8 mouse cellular contexts compared by ENCODE assay signal in genomic region chr15:102326892-102327291, GRCm38 (mm10). TPM values are rescaled to one million over a fixed set of nuclear protein-coding genes. Genes with fewer than 3 reads are reported as not detected.
A peak's percentile ranks its signal among the peaks of the same experiment; 100 is the strongest.
DNase-seq lines count a peak whose midpoint lies in the region; ATAC-seq and TF ChIP-seq lines count a peak whose summit lies in the region.
"Had no signal": no experiment of that assay in that cellular context is flagged by ENCODE, and none has a peak within 500 bp of the region (broad histone marks: within the 10 kb centered on the region; RNA-seq: fewer than 3 reads in every experiment).

No protein-coding gene starts in this region.

- 52% methylated on average over 8 of the region's 8 CpGs for WGBS in lung, postnatal 0 days
- WGBS in forebrain, embryonic 12.5 days: 70% methylated on average over 8 of the region's 8 CpGs
- 66% methylated on average over 8 of the region's 8 CpGs for WGBS in limb, embryonic 14.5 days
- WGBS in stomach, embryonic 15.5 days: 58% methylated on average over 8 of the region's 8 CpGs

- ATAC-seq in lung, postnatal 0 days: no peak
- ATAC-seq in forebrain, embryonic 12.5 days (ENCODE audit: low FRiP score): no peak
- ATAC-seq in limb, embryonic 14.5 days (ENCODE audit: low FRiP score, low read depth): no peak
- ATAC-seq in stomach, embryonic 15.5 days (ENCODE audit: insufficient read depth, low FRiP score, low read depth): no peak

- no peak for TF ChIP-seq EP300 in lung, postnatal 0 days (IDR thresholded peaks at IDR 0.05)

- H3K36me3 ChIP-seq in lung, postnatal 0 days (ENCODE audit: insufficient read depth, low read length): peaks cover 2% of the 10 kb centered on the region; the same call in 1 of the 2 replicates
- H3K36me3 ChIP-seq in forebrain, embryonic 12.5 days (replicated peaks): peaks cover 55% of the 10 kb centered on the region
- H3K36me3 ChIP-seq in limb, embryonic 14.5 days (ENCODE audit: control insufficient read depth, insufficient read depth, low read length): peaks cover 54% of the 10 kb centered on the region
- peaks cover 33% of the 10 kb centered on the region for H3K36me3 ChIP-seq in stomach, embryonic 15.5 days

- no peak overlapping the region for H3K27ac ChIP-seq in lung, postnatal 0 days (ENCODE audit: low read length)
- no peak overlapping the region for H3K27ac ChIP-seq in forebrain, embryonic 12.5 days
- H3K27ac ChIP-seq in limb, embryonic 14.5 days (replicated peaks; ENCODE audit: low read depth, low read length): 0 out of 2 replicates have a peak overlapping the region, but pooled peaks have one; percentile 71
- H3K27ac ChIP-seq in stomach, embryonic 15.5 days: no peak overlapping the region

- H3K4me3 ChIP-seq in lung, postnatal 0 days (ENCODE audit: low read depth, low read length): peak overlapping the region; percentile 75
- H3K4me3 ChIP-seq in forebrain, embryonic 12.5 days (replicated peaks): peak overlapping the region; percentile 83
- H3K4me3 ChIP-seq in limb, embryonic 14.5 days (replicated peaks; ENCODE audit: low read length): peak overlapping the region; percentile 76
- peak overlapping the region; percentile 90 for H3K4me3 ChIP-seq in stomach, embryonic 15.5 days (replicated peaks)

- no peak for TF ChIP-seq CTCF in lung, postnatal 0 days (IDR thresholded peaks at IDR 0.05)

- no peak for DNase-seq in lung, postnatal 0 days (ENCODE audit: low spot score)
- no peak for DNase-seq in lung, postnatal 14 days
- no peak for DNase-seq in limb, embryonic 14.5 days (ENCODE audit: low spot score)
- no peak for DNase-seq in frontal cortex, adult 2 months (ENCODE audit: extremely low spot score in 1 of 2, low spot score in 1 of 2)
- no peak for DNase-seq in thymus, postnatal 4 days
- DNase-seq: layer of hippocampus, adult 9-11 months had no signal

- H3K9ac ChIP-seq in lung, postnatal 0 days (replicated peaks; ENCODE audit: low read depth): peak overlapping the region; percentile 70; the same call in 1 of the 2 replicates
- peak overlapping the region; percentile 87 for H3K9ac ChIP-seq in forebrain, embryonic 12.5 days
- H3K9ac ChIP-seq in limb, embryonic 14.5 days (ENCODE audit: low read depth, low read length, severe bottlenecking): peak overlapping the region; percentile 74
- peak overlapping the region; percentile 82; the same call in 1 of the 2 replicates for H3K9ac ChIP-seq in stomach, embryonic 15.5 days

- H3K27me3 ChIP-seq in lung, postnatal 0 days (replicated peaks; ENCODE audit: insufficient read depth, low read length): no peaks in the 10 kb centered on the region
- H3K27me3 ChIP-seq in forebrain, embryonic 12.5 days: no peaks in the 10 kb centered on the region
- H3K27me3 ChIP-seq in limb, embryonic 14.5 days (ENCODE audit: control insufficient read depth, insufficient read depth, low read length): no peaks in the 10 kb centered on the region
- H3K27me3 ChIP-seq in stomach, embryonic 15.5 days (replicated peaks): no peaks in the 10 kb centered on the region

- TF ChIP-seq POLR2A in limb, embryonic 14.5 days (IDR thresholded peaks at IDR 0.05; ENCODE audit: borderline replicate concordance, extremely low read depth, insufficient read depth, insufficient read length): no peak

- peak overlapping the region; percentile 57 for H3K4me2 ChIP-seq in lung, postnatal 0 days (replicated peaks; ENCODE audit: low read depth, low read length)
- peak overlapping the region; percentile 75 for H3K4me2 ChIP-seq in forebrain, embryonic 12.5 days
- H3K4me2 ChIP-seq in limb, embryonic 14.5 days (replicated peaks; ENCODE audit: low read depth, low read length, severe bottlenecking): peak overlapping the region; percentile 81
- H3K4me2 ChIP-seq in stomach, embryonic 15.5 days: peak overlapping the region; percentile 55

- no peaks in the 10 kb centered on the region for H3K9me3 ChIP-seq in lung, postnatal 0 days (ENCODE audit: low read length)
- no peaks in the 10 kb centered on the region for H3K9me3 ChIP-seq in forebrain, embryonic 12.5 days
- no peaks in the 10 kb centered on the region for H3K9me3 ChIP-seq in limb, embryonic 14.5 days (ENCODE audit: control insufficient read depth, low read length)
- H3K9me3 ChIP-seq in stomach, embryonic 15.5 days: no peaks in the 10 kb centered on the region

- H3K4me1 ChIP-seq in lung, postnatal 0 days (ENCODE audit: insufficient read depth, low read depth, low read length): peaks cover 4% of the 10 kb centered on the region; the same call in 1 of the 2 replicates
- H3K4me1 ChIP-seq in forebrain, embryonic 12.5 days: peaks cover 19% of the 10 kb centered on the region
- H3K4me1 ChIP-seq in limb, embryonic 14.5 days (ENCODE audit: control insufficient read depth, insufficient read depth, low read length): 0 out of 2 replicates have a peak, but pooled peaks cover 8% of the 10 kb centered on the region
- peaks cover 19% of the 10 kb centered on the region for H3K4me1 ChIP-seq in stomach, embryonic 15.5 days

RNA-seq across cellular contexts. Expression of gene Pfdn5, which starts 1.0 kb away (rescaled TPM):
- polyA plus RNA-seq in lung, postnatal 0 days (2015; fragmentation: Nextera tagmentation; extraction: Ambion mirVana): 457 and 467 TPM in 2 replicates
- 352 and 355 TPM in 2 replicates for polyA plus RNA-seq in forebrain, embryonic 12.5 days (2016; fragmentation: Nextera tagmentation; extraction: Ambion mirVana)
- polyA plus RNA-seq in limb, embryonic 14.5 days (2012; rRNA removed): 177 and 331 TPM in 2 replicates
- polyA plus RNA-seq in limb, embryonic 14.5 days (2014; fragmentation: Nextera tagmentation; extraction: Ambion mirVana): 527 and 545 TPM in 2 replicates
- 322 TPM in 2 replicates for polyA plus RNA-seq in stomach, embryonic 15.5 days (2015; fragmentation: Nextera tagmentation; extraction: Ambion mirVana)
- polyA plus RNA-seq in frontal cortex, adult 2 months (2012; rRNA removed): 485 and 514 TPM in 2 replicates

RNA-seq across cellular contexts. Expression of gene Myg1, which starts 4.6 kb away (rescaled TPM):
- polyA plus RNA-seq in lung, postnatal 0 days (2015; fragmentation: Nextera tagmentation; extraction: Ambion mirVana): 46.1 and 48.3 TPM in 2 replicates
- 105 and 110 TPM in 2 replicates for polyA plus RNA-seq in forebrain, embryonic 12.5 days (2016; fragmentation: Nextera tagmentation; extraction: Ambion mirVana)
- polyA plus RNA-seq in limb, embryonic 14.5 days (2012; rRNA removed): 108 and 117 TPM in 2 replicates
- 91.1 and 92.1 TPM in 2 replicates for polyA plus RNA-seq in limb, embryonic 14.5 days (2014; fragmentation: Nextera tagmentation; extraction: Ambion mirVana)
- 83.5 and 85.5 TPM in 2 replicates for polyA plus RNA-seq in stomach, embryonic 15.5 days (2015; fragmentation: Nextera tagmentation; extraction: Ambion mirVana)
- polyA plus RNA-seq in frontal cortex, adult 2 months (2012; rRNA removed): 87.9 and 91.1 TPM in 2 replicates

RNA-seq across cellular contexts. Expression of gene Aaas, which starts 23.7 kb away (rescaled TPM):
- polyA plus RNA-seq in lung, postnatal 0 days (2015; fragmentation: Nextera tagmentation; extraction: Ambion mirVana): 16.2 and 17.0 TPM in 2 replicates
- polyA plus RNA-seq in forebrain, embryonic 12.5 days (2016; fragmentation: Nextera tagmentation; extraction: Ambion mirVana): 75.0 and 78.2 TPM in 2 replicates
- 65.5 and 86.5 TPM in 2 replicates for polyA plus RNA-seq in limb, embryonic 14.5 days (2012; rRNA removed)
- 54.4 and 59.6 TPM in 2 replicates for polyA plus RNA-seq in limb, embryonic 14.5 days (2014; fragmentation: Nextera tagmentation; extraction: Ambion mirVana)
- 55.9 and 67.0 TPM in 2 replicates for polyA plus RNA-seq in stomach, embryonic 15.5 days (2015; fragmentation: Nextera tagmentation; extraction: Ambion mirVana)
- 18.1 and 18.6 TPM in 2 replicates for polyA plus RNA-seq in frontal cortex, adult 2 months (2012; rRNA removed)

RNA-seq across cellular contexts. Expression of gene Espl1, which starts 30.8 kb away (rescaled TPM):
- polyA plus RNA-seq in lung, postnatal 0 days (2015; fragmentation: Nextera tagmentation; extraction: Ambion mirVana): 0.99 and 1.4 TPM in 2 replicates
- polyA plus RNA-seq in forebrain, embryonic 12.5 days (2016; fragmentation: Nextera tagmentation; extraction: Ambion mirVana): 36.9 and 42.3 TPM in 2 replicates
- 37.2 and 40.0 TPM in 2 replicates for polyA plus RNA-seq in limb, embryonic 14.5 days (2012; rRNA removed)
- polyA plus RNA-seq in limb, embryonic 14.5 days (2014; fragmentation: Nextera tagmentation; extraction: Ambion mirVana): 27.2 and 27.3 TPM in 2 replicates
- 22.9 and 23.9 TPM in 2 replicates for polyA plus RNA-seq in stomach, embryonic 15.5 days (2015; fragmentation: Nextera tagmentation; extraction: Ambion mirVana)
- polyA plus RNA-seq in frontal cortex, adult 2 months (2012; rRNA removed): 1.6 TPM in 2 replicates

RNA-seq across cellular contexts. Expression of gene Sp7, which starts 40.1 kb away (rescaled TPM):
- not detected in 2 replicates for polyA plus RNA-seq in lung, postnatal 0 days (2015; fragmentation: Nextera tagmentation; extraction: Ambion mirVana)
- 0.32 and 0.46 TPM in 2 replicates for polyA plus RNA-seq in forebrain, embryonic 12.5 days (2016; fragmentation: Nextera tagmentation; extraction: Ambion mirVana)
- polyA plus RNA-seq in limb, embryonic 14.5 days (2012; rRNA removed): 22.5 and 32.5 TPM in 2 replicates
- polyA plus RNA-seq in limb, embryonic 14.5 days (2014; fragmentation: Nextera tagmentation; extraction: Ambion mirVana): 7.9 and 11.7 TPM in 2 replicates
- polyA plus RNA-seq in stomach, embryonic 15.5 days (2015; fragmentation: Nextera tagmentation; extraction: Ambion mirVana): 1.0 and 1.1 TPM in 2 replicates
- polyA plus RNA-seq in frontal cortex, adult 2 months (2012; rRNA removed): 18.4 and 22.0 TPM in 2 replicates
